Mouse (Mus musculus): ENCODE results near the gene A530084C06Rik. TPM values are rescaled to one million over a fixed set of nuclear protein-coding genes. Genes with fewer than 3 reads are reported as not detected.

The A530084C06Rik gene
- total RNA-seq, 2 experiments from 2014 or later: 0.59 to 0.85 TPM

- no peak for DNase-seq (ENCODE audit: extremely low spot score in 1 of 2, low spot score in 1 of 2)
These were observed 11.9 kb downstream of the A530084C06Rik start for GRCm38 (mm10) chr13:31547204-31547603.

- no peak for DNase-seq (ENCODE audit: extremely low spot score in 1 of 2, low spot score in 1 of 2)
These were observed 12.3 kb downstream of the A530084C06Rik start for GRCm38 (mm10) chr13:31546784-31547183.

- no peak for DNase-seq (ENCODE audit: extremely low spot score in 1 of 2, low spot score in 1 of 2)
These were observed 16.1 kb downstream of the A530084C06Rik start for GRCm38 (mm10) chr13:31543021-31543420.

- no peak for DNase-seq (ENCODE audit: extremely low spot score in 1 of 2, low spot score in 1 of 2)
These were observed 24.4 kb downstream of the A530084C06Rik start for GRCm38 (mm10) chr13:31534726-31535125.

GRCm38 (mm10) chr13:31531651-31532061 is 27.5 kb downstream of the A530084C06Rik start:
- no peak for DNase-seq (ENCODE audit: extremely low spot score in 1 of 2, low spot score in 1 of 2)

- DNase-seq (ENCODE audit: extremely low spot score in 1 of 2, low spot score in 1 of 2): no peak
These were observed 27.9 kb downstream of the A530084C06Rik start for GRCm38 (mm10) chr13:31531186-31531585.

GRCm38 (mm10) chr13:31524976-31525375 is 34.2 kb downstream of the A530084C06Rik start:
- no peak for DNase-seq (ENCODE audit: extremely low spot score in 1 of 2, low spot score in 1 of 2)

- DNase-seq (ENCODE audit: extremely low spot score in 1 of 2, low spot score in 1 of 2): no peak
These were observed 40.2 kb downstream of the A530084C06Rik start for GRCm38 (mm10) chr13:31518971-31519370.

- no peak for DNase-seq (ENCODE audit: extremely low spot score in 1 of 2, low spot score in 1 of 2)
These were observed 40.7 kb downstream of the A530084C06Rik start for GRCm38 (mm10) chr13:31518411-31518886.

- DNase-seq (ENCODE audit: extremely low spot score in 1 of 2, low spot score in 1 of 2): no peak
These were observed 43.9 kb downstream of the A530084C06Rik start for GRCm38 (mm10) chr13:31515261-31515660.

- DNase-seq (ENCODE audit: extremely low spot score in 1 of 2, low spot score in 1 of 2): no peak
These were observed 52.5 kb downstream of the A530084C06Rik start for GRCm38 (mm10) chr13:31506494-31507167.

Other genes with a start within 250 kb of the A530084C06Rik start
- gene Foxq1, start 3.2 kb downstream of the A530084C06Rik start, total RNA-seq (2021): 1 to 10 TPM; 2.4 to 2.5 TPM
- gene Foxf2, start 66.5 kb upstream of the A530084C06Rik start, total RNA-seq (2021): 1 to 10 TPM; 4.1 to 5.7 TPM
- gene Foxc1, start 247.3 kb upstream of the A530084C06Rik start, total RNA-seq (2021): 1 to 10 TPM; 3.6 to 4.2 TPM

All from layer of hippocampus, postnatal 25 days (tissue).